Mouse (Mus musculus): ENCODE measurements at regions not wholly inside any gene's neighbourhood (a gene's known extent, or its start where the extent isn't known, plus 50 kb on each side); places are given as distances from the start of the nearest gene placed in this dataset.

- TF ChIP-seq POLR2A (IDR thresholded peaks at IDR 0.05; ENCODE audit: borderline replicate concordance, extremely low read depth, low read depth, low read length) (no peak), CTCF (IDR thresholded peaks at IDR 0.05; ENCODE audit: insufficient read depth, low read length) (no peak)
Observed at GRCm38 (mm10) chr9:116311364-116311763, 136.2 kb upstream of the Tgfbr2 start.

Data from lung, adult 2 months (tissue).